Mouse (Mus musculus) right cerebral cortex, adult 2 months (tissue): Measurements from ENCODE around the gene Olfr150.
"Not testable (repeated sequence)": the region's sequence is repeated elsewhere in the genome, so short reads cannot be mapped to it uniquely, and the experiment has no call there.

Experiments used
- DNase-seq, 2 experiments: peaks; one replicate each; pipeline ENCODE4 v3.0.0; 2021 to 2022; ENCODE audit warnings: low spot score in 2 of 2

Olfr150 gene

GRCm38 (mm10) chr9:39730678-39731077 is at the start of gene Olfr150:
Gene Olfr150, plus strand, starts transcription at chr9:39730978.
- DNase-seq: no peak

- DNase-seq: not testable (repeated sequence)
These were observed 29.7 kb upstream of the Olfr150 start for GRCm38 (mm10) chr9:39701123-39701522.

- DNase-seq: no peak
These were observed 23.8 kb upstream of the Olfr150 start, which contains the start of gene Olfr149 for GRCm38 (mm10) chr9:39707017-39707416. Gene Olfr149, minus strand, starts transcription at chr9:39707117.

DNA sequence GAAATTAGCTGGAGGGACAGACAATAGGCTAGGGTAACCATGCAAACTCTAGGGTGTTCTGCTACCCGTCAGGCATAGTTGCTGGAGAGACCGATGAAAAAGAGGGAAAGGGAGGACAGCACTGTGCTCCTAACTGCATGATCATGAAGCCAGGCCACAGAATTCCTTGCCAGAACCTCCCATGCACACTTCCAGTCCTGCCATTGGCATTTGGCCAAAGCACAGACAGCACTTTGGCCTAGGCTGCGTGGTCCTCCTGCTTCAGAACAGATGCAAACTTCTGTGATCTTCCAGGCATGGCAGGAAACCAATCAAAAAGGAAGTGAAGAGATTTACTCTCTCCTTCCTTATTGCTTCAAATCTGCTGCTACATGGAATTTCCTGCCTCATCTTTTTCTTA is 21.8 kb upstream of the Olfr150 start:
- DNase-seq: no peak

- no peak for DNase-seq
These were observed 19.7 kb upstream of the Olfr150 start, which contains the start of gene Olfr965 for GRCm38 (mm10) chr9:39711053-39711452. Gene Olfr965, plus strand, starts transcription at chr9:39711353.

- DNase-seq: no peak
These were observed 10.0 kb downstream of the Olfr150 start for GRCm38 (mm10) chr9:39740741-39741140.

- DNase-seq: no peak
These were observed 15.2 kb downstream of the Olfr150 start, which contains the start of gene Olfr967 for GRCm38 (mm10) chr9:39745949-39746348. Gene Olfr967, plus strand, starts transcription at chr9:39746249.

DNA sequence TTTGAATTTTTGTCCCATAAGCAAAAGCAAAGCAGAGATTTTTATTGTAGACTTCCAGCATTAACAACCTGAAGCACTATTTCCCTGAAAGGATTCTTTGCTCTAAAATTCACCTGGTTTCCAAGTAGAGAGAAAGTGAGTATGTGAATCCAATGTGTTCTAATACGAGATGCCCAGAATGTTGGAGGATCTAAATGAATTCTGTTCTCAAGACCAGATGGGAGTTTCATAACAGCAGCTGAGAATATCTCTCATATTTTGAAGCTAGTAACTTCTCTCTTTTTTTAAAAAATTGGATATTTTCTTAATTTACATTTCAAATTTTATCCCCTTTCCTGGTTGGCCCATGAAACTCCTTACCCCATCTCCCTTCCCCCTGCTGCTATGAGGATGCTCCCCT is 15.7 kb downstream of the Olfr150 start:
- DNase-seq: no peak

- no peak for DNase-seq
These were observed 52.4 kb downstream of the Olfr150 start, which contains the start of gene Olfr968 for GRCm38 (mm10) chr9:39783153-39783552. Gene Olfr968, minus strand, starts transcription at chr9:39783253.
